8 mouse cellular contexts compared by ENCODE assay signal in genomic region chr9:78700691-78701090, GRCm38 (mm10).
DNase-seq lines count a peak whose midpoint lies in the region; ATAC-seq and TF ChIP-seq lines count a peak whose summit lies in the region.

No protein-coding gene starts in this region.

- TF ChIP-seq CTCF in spleen, adult 2 months (IDR thresholded peaks at IDR 0.05; ENCODE audit: extremely low read depth, insufficient read depth, insufficient read length, insufficient replicate concordance): peak; percentile 57; the same call in 1 of the 2 replicates

- peak; percentile 72 for DNase-seq in CD4-positive, CD25-positive, alpha-beta regulatory T cell, adult 2 months (ENCODE audit: low read depth, low spot score)
- peak; percentile 60 for DNase-seq in 416B (ENCODE audit: low read depth)
- peak; percentile 67 for DNase-seq in adrenal gland, postnatal 36 days
- DNase-seq in layer of hippocampus, adult 18-20 months (ENCODE audit: low spot score in 2 of 2): peak; percentile 5 to 75
- DNase-seq in lung, postnatal 10 days: peak; percentile 74
- peak in 1 of 2 experiments; percentile 54 for DNase-seq in spleen, adult 2 months (ENCODE audit: low read depth in 1 of 2, low spot score in 2 of 2)

- no peak for ATAC-seq in CD4-positive, CD25-positive, alpha-beta regulatory T cell, adult 4 months
- ATAC-seq in erythroid progenitor cell, adult 5-6 weeks (replicated peaks; ENCODE audit: low FRiP score, poor library complexity, severe bottlenecking): 0 out of 2 replicates have a peak, but pooled peaks have one; percentile 39

- no peaks in the 10 kb centered on the region for H3K36me3 ChIP-seq in spleen, adult 2 months (ENCODE audit: control insufficient read depth, insufficient read depth, low read length)

- no peak overlapping the region for H3K27ac ChIP-seq in spleen, adult 2 months (ENCODE audit: insufficient read depth, low read length)

- TF ChIP-seq POLR2A in spleen, adult 2 months (IDR thresholded peaks at IDR 0.05; ENCODE audit: low read depth, low read length): no peak

- no peaks in the 10 kb centered on the region for H3K27me3 ChIP-seq in spleen, adult 2 months (ENCODE audit: control insufficient read depth, insufficient read depth, low read length)

- H3K4me1 ChIP-seq in spleen, adult 2 months (ENCODE audit: control insufficient read depth, insufficient read depth, insufficient read length): no peaks in the 10 kb centered on the region

- 0% methylated on average over 1 of the region's 1 CpGs for WGBS in spleen, adult 2 months

- no peak overlapping the region for H3K4me3 ChIP-seq in spleen, adult 2 months (ENCODE audit: extremely low read depth, insufficient read depth, insufficient read length)
